Mouse (Mus musculus): ENCODE measurements around the gene Nf2.

GRCm38 (mm10) chr11:4768399-4768798 is 80.9 kb downstream of the Nf2 start:
- TF ChIP-seq CTCF (IDR thresholded peaks at IDR 0.05; ENCODE audit: low read depth) (no peak), EP300 (IDR thresholded peaks at IDR 0.05; ENCODE audit: low read depth) (no peak)
